Mouse (Mus musculus) CH12.LX (cell line): ENCODE results near the gene Wfdc6a. TPM values are rescaled to one million over a fixed set of nuclear protein-coding genes. Genes with fewer than 3 reads are reported as not detected.
"Not testable (repeated sequence)": the region's sequence is repeated elsewhere in the genome, so short reads cannot be mapped to it uniquely, and the experiment has no call there.

ENCODE experiments used
- DNase-seq: peaks from one replicate; pipeline ENCODE4 v3.0.0-alpha.2; 2013; ENCODE audit errors: extremely low read depth
- H3K27ac ChIP-seq: 2 replicates; pipeline ENCODE4 v1.5.1; 2012; ENCODE audit warnings: low read depth, mild to moderate bottlenecking, control low read depth, moderate library complexity; ENCODE audit not compliant: insufficient read depth
- H3K27me3 ChIP-seq: replicated peaks from 2 replicates; pipeline ENCODE3; 2012; ENCODE audit warnings: inconsistent platforms
- H3K36me3 ChIP-seq, 2 experiments: replicated peaks in 1 of 2; 2 replicates each; pipeline versions ENCODE3 to v1.6.1; 2012; ENCODE audit warnings: inconsistent platforms in 1 of 2, low read length in 1 of 2, mild to moderate bottlenecking in 1 of 2, mixed read lengths in 1 of 2, moderate library complexity in 1 of 2; ENCODE audit not compliant: control insufficient read depth in 1 of 2, insufficient read depth in 1 of 2
- H3K4me1 ChIP-seq, 2 experiments: 2 replicates each; pipeline ENCODE4 v1.6.1; 2012; ENCODE audit warnings: inconsistent platforms in 1 of 2, moderate library complexity in 1 of 2; ENCODE audit not compliant: insufficient read depth in 2 of 2, control insufficient read depth in 1 of 2
- H3K4me2 ChIP-seq: 2 replicates; pipeline ENCODE4 v1.6.1; 2012; ENCODE audit warnings: low read depth, mild to moderate bottlenecking, control low read depth; ENCODE audit not compliant: poor library complexity, insufficient read depth, severe bottlenecking
- H3K4me3 ChIP-seq, 3 experiments: fragments of 150-350 bp in 1 of 3; sonication (generic) in 1 of 3; replicated peaks in 1 of 3; 2 replicates each; pipeline versions ENCODE3 to v1.5.1; 2011 to 2012; ENCODE audit warnings: low read depth in 2 of 3, low read length in 2 of 3, mild to moderate bottlenecking in 2 of 3, moderate library complexity in 2 of 3, control low read depth in 1 of 3, improper control_type of control experiment in 1 of 3, inconsistent platforms in 1 of 3, mixed read lengths in 1 of 3; ENCODE audit not compliant: poor library complexity in 1 of 3
- H3K79me2 ChIP-seq: replicated peaks from 2 replicates; pipeline ENCODE4 v1.6.1; 2012; ENCODE audit warnings: mild to moderate bottlenecking, moderate library complexity; ENCODE audit not compliant: control insufficient read depth, poor library complexity, insufficient read depth, severe bottlenecking; ENCODE audit errors: extremely low read depth
- H3K9ac ChIP-seq: 2 replicates; pipeline ENCODE4 v1.6.1; 2012; ENCODE audit warnings: low read depth, mild to moderate bottlenecking, control low read depth, moderate library complexity; ENCODE audit not compliant: insufficient read depth
- H3K9me3 ChIP-seq: replicated peaks from 2 replicates; pipeline ENCODE3; 2012; ENCODE audit warnings: low read length, inconsistent platforms, mixed read lengths
- BHLHE40 ChIP-seq: IDR thresholded peaks from 2 replicates; pipeline ENCODE4 v1.6.1; 2011; ENCODE audit warnings: mild to moderate bottlenecking, low read depth, low read length, improper control_type of control experiment
- CHD2 ChIP-seq: IDR thresholded peaks from 2 replicates; pipeline ENCODE4 v1.6.1; 2011; ENCODE audit warnings: low read length, improper control_type of control experiment
- ETS1 ChIP-seq: conservative IDR thresholded peaks from 2 replicates; pipeline ENCODE4 v1.6.1; 2012; ENCODE audit warnings: low read depth, mild to moderate bottlenecking, inconsistent platforms, low read length, improper control_type of control experiment, moderate library complexity
- IRF4 ChIP-seq: IDR thresholded peaks from 2 replicates; pipeline ENCODE4 v1.6.1; 2014; ENCODE audit warnings: low read depth, mild to moderate bottlenecking, inconsistent platforms, low read length, improper control_type of control experiment
- KAT2A ChIP-seq: IDR thresholded peaks from 2 replicates; pipeline ENCODE4 v1.6.1; 2012; ENCODE audit warnings: low read length, improper control_type of control experiment, inconsistent platforms; ENCODE audit not compliant: insufficient replicate concordance
- MAFK ChIP-seq: IDR thresholded peaks from 2 replicates; pipeline ENCODE4 v1.6.1; 2011; ENCODE audit warnings: low read length, improper control_type of control experiment; ENCODE audit not compliant: insufficient replicate concordance
- MAZ ChIP-seq: IDR thresholded peaks from 2 replicates; pipeline ENCODE4 v1.6.1; 2012; ENCODE audit warnings: low read depth, mild to moderate bottlenecking, inconsistent platforms, low read length, improper control_type of control experiment, moderate library complexity
- MXI1 ChIP-seq: IDR thresholded peaks from 2 replicates; pipeline ENCODE4 v1.6.1; 2011; ENCODE audit warnings: mild to moderate bottlenecking, low read depth, low read length, improper control_type of control experiment
- NELFE ChIP-seq: IDR thresholded peaks from 2 replicates; pipeline ENCODE4 v1.6.1; 2011; ENCODE audit warnings: low read depth, low read length, improper control_type of control experiment
- POLR2A ChIP-seq: IDR thresholded peaks from 2 replicates; pipeline ENCODE4 v1.6.1; 2011; ENCODE audit warnings: low read depth, mild to moderate bottlenecking, improper control_type of control experiment, low read length
- RCOR1 ChIP-seq: conservative IDR thresholded peaks from 2 replicates; pipeline ENCODE4 v1.6.1; 2012; ENCODE audit warnings: low read depth, mild to moderate bottlenecking, inconsistent platforms, low read length, improper control_type of control experiment
- TBP ChIP-seq: conservative IDR thresholded peaks from 2 replicates; pipeline ENCODE4 v1.6.1; 2011; ENCODE audit warnings: low read depth, low read length, improper control_type of control experiment
- TCF12 ChIP-seq: IDR thresholded peaks from 2 replicates; pipeline ENCODE4 v1.6.1; 2014; ENCODE audit warnings: low read depth, mild to moderate bottlenecking, inconsistent platforms, low read length, improper control_type of control experiment
- USF1 ChIP-seq: IDR thresholded peaks from 2 replicates; pipeline ENCODE4 v1.6.1; 2014; ENCODE audit warnings: low read depth, mild to moderate bottlenecking, inconsistent platforms, low read length, improper control_type of control experiment
- ZMIZ1 ChIP-seq: IDR thresholded peaks from 2 replicates; pipeline ENCODE4 v1.6.1; 2012; ENCODE audit warnings: low read depth, mild to moderate bottlenecking, inconsistent platforms, low read length, improper control_type of control experiment
- dilution Hi-C: fragments of 300-500 bp; cut with MboI; formaldehyde crosslinking; loops from 2 replicates; pipeline ENCODE4 v1.14.3; 2020; ENCODE audit warnings: low sequenced_read_pairs; ENCODE audit not compliant: extremely low pct_unique_long_range_greater_than_20kb, extremely low pct_ligation_motif_present
- in situ Hi-C: fragments of 300-500 bp; cut with MboI; formaldehyde crosslinking; loops from 3 replicates; pipeline ENCODE4 v1.14.3; 2019; ENCODE audit warnings: low sequenced_read_pairs, low pct_ligation_motif_present, low pct_unique_long_range_greater_than_20kb, mixed read lengths
- polyA plus RNA-seq: library from polyadenylated mRNA; unstranded; fragments of >175 nt; gene quantifications from 2 replicates; pipeline ENCODE4 v1.2.1, GENCODE M21; 2012; ENCODE audit warnings: low read depth; ENCODE audit not compliant: insufficient read length
- total RNA-seq, 2 experiments: library from RNA; depleted of rRNA; stranded (reverse); fragments of 300-350 nt in 1 of 2; fragments of >200 nt in 1 of 2; gene quantifications; 2 replicates each; pipeline ENCODE4 v1.2.3; 2012 to 2014

The Wfdc6a gene
- total and polyA plus RNA-seq, 3 experiments: not detected

DNA sequence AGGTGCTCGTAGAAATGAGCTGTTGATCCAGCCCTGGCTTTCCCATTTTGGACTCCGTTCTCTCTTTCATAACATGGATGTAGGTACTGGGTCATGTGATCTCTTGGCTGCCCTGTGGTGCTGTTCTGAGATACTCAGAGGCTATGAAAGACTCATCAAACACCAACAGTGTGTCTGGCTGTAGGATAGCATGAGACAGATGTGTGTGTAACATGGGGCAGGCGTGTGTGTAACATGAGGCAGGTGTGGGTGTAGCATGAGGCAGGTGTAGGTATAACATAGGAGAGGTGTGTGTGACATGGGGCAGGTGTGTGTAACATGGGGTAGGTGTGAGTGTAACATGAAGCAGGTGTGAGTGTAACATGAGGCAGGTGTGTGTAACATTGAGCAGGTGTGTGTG is 30.1 kb upstream of the Wfdc6a start:
- Histone ChIP-seq H3K4me3 (no peak overlapping the region), H3K9me3 (no peaks in the 10 kb centered on the region), H3K9ac (no peak overlapping the region), H3K4me1 (peaks cover 0 to 2% of the 10 kb centered on the region in 2 experiments; a peak in 2 of 4 replicates), H3K79me2 (no peaks in the 10 kb centered on the region), H3K27ac (no peak overlapping the region), H3K36me3 (no peaks in the 10 kb centered on the region), H3K27me3 (peaks cover 61% of the 10 kb centered on the region), H3K4me2 (no peak overlapping the region)
- in situ Hi-C loops: no loop called here
- TF ChIP-seq CHD2 (no peak), ETS1 (no peak), TBP (no peak), NELFE (no peak)
- dilution Hi-C loops: no loop called here
- DNase-seq: no peak

DNA sequence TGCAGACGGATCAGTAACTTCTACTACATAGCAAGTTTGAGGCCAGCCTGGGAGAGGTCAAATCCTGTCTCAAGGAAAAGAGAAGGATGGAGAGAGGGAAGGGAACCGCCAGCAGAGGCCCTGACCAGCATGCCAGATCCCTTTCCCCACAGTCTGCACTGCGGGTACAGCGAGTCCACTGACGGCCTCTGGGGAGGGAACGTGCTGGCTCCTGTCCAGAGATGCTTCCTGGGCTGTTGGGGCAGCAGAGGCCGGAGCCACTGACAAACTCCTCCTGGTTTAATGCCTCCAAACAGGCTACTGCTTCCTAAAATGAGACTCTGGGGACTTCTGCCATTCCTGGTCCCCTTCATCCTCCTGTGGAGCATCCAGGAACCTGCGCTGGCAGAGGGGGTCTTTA is 28.2 kb upstream of the Wfdc6a start, which contains the start of the genes Wfdc6b and Wfdc8:
Wfdc6b (plus strand) TSS at position 52 of the 400 bp plus-strand sequence.
Wfdc8 (minus strand) TSS at position 156 of the 400 bp plus-strand sequence.
- H3K4me2 ChIP-seq, H3K9me3 ChIP-seq, H3K27ac ChIP-seq, H3K4me1 ChIP-seq, in situ Hi-C loops, H3K36me3 ChIP-seq, H3K79me2 ChIP-seq, H3K4me3 ChIP-seq, DNase-seq, H3K9ac ChIP-seq, dilution Hi-C loops: not testable (repeated sequence)
- peaks cover 64% of the 10 kb centered on the region for H3K27me3 ChIP-seq

DNA sequence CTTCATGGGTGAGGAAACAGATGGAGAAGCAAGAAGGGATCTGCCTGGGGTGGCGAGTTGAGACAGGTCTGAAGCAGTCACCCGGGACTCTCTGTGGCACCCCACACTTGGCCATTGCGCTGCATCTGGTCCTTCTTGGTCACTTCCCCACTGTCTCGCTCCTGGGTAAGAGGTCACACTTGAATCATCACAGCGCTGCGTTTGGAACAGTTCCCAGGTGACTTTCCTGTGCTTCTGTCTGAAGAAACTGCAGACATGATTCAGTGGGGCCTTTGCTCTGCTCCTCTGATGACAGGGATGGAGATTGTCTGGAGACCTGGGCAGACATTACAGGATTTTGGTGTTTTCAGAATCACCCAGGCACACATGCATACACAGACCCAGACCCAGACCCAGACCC is 23.5 kb upstream of the Wfdc6a start:
- no peak for TF ChIP-seq ZMIZ1
- no peak for TF ChIP-seq MAZ
- TF ChIP-seq USF1: no peak
- TF ChIP-seq BHLHE40: no peak
- no peak for TF ChIP-seq TCF12
- TF ChIP-seq ETS1: no peak
- no peak for TF ChIP-seq POLR2A
- TF ChIP-seq MAFK: no peak
- no peak for TF ChIP-seq KAT2A
- no peak for TF ChIP-seq IRF4
- TF ChIP-seq RCOR1: no peak
- no peak for TF ChIP-seq MXI1
- H3K36me3 ChIP-seq: no peaks in the 10 kb centered on the region
- H3K27me3 ChIP-seq: peaks cover 80% of the 10 kb centered on the region
- no peak for DNase-seq
- H3K79me2 ChIP-seq: no peaks in the 10 kb centered on the region
- no peaks in the 10 kb centered on the region for H3K4me1 ChIP-seq
- no peak overlapping the region for H3K4me2 ChIP-seq
- H3K4me3 ChIP-seq: no peak overlapping the region
- dilution Hi-C loops (no loop called here), in situ Hi-C loops (loop anchor here (10.0 kb wide), 1 partner anchor 46 kb away; the partner anchor contains the start of genes Wfdc10 and Wfdc9)
- peaks cover 2% of the 10 kb centered on the region for H3K9me3 ChIP-seq
- no peak overlapping the region for H3K27ac ChIP-seq
- H3K9ac ChIP-seq: no peak overlapping the region
